Mouse (Mus musculus) hindbrain, embryonic 11.5 days (tissue): ENCODE results near the gene Ppp1r21. TPM values are rescaled to one million over a fixed set of nuclear protein-coding genes. Genes with fewer than 3 reads are reported as not detected.
A peak's percentile ranks its signal among the peaks of the same experiment; 100 is the strongest.

ENCODE experiments used
- ATAC-seq: fragments of 200-750 bp; cut with Nextera tagmentation; 2 replicates; pipeline ENCODE4 v1.8.0; 2017; ENCODE audit warnings: mild to moderate bottlenecking, moderate TSS enrichment, moderate library complexity; ENCODE audit not compliant: low FRiP score
- DNase-seq: peaks from one replicate; pipeline ENCODE4 v3.0.0-alpha.2; 2015; ENCODE audit warnings: low spot score
- H3K27ac ChIP-seq: fragments of 300-500 bp; sonication (generic); 2 replicates; pipeline ENCODE4 v1.5.1; 2014; ENCODE audit warnings: mild to moderate bottlenecking, low read depth, low read length
- H3K27me3 ChIP-seq: fragments of 300-500 bp; sonication (generic); 2 replicates; pipeline ENCODE4 v1.6.1; 2014; ENCODE audit warnings: mild to moderate bottlenecking, low read length, moderate library complexity, mixed read lengths; ENCODE audit not compliant: control insufficient read depth, insufficient read depth
- H3K36me3 ChIP-seq: fragments of 300-500 bp; sonication (generic); 2 replicates; pipeline ENCODE4 v1.6.1; 2014; ENCODE audit warnings: mild to moderate bottlenecking, low read length, moderate library complexity, mixed read lengths; ENCODE audit not compliant: control insufficient read depth, insufficient read depth
- H3K4me1 ChIP-seq: fragments of 300-500 bp; sonication (generic); replicated peaks from 2 replicates; pipeline ENCODE4 v1.6.1; 2014; ENCODE audit warnings: low read length, mixed read lengths; ENCODE audit not compliant: control insufficient read depth, insufficient read depth
- H3K4me2 ChIP-seq: fragments of 300-500 bp; sonication (generic); replicated peaks from 2 replicates; pipeline ENCODE4 v1.6.1; 2014; ENCODE audit warnings: mild to moderate bottlenecking, low read depth, low read length
- H3K4me3 ChIP-seq: fragments of 300-500 bp; sonication (generic); 2 replicates; pipeline ENCODE4 v1.5.1; 2014; ENCODE audit warnings: low read depth, low read length
- H3K9ac ChIP-seq: fragments of 300-500 bp; sonication (generic); 2 replicates; pipeline ENCODE4 v1.6.1; 2014; ENCODE audit warnings: low read depth, low read length
- H3K9me3 ChIP-seq: fragments of 300-500 bp; sonication (generic); 2 replicates; pipeline ENCODE4 v1.6.1; 2016; ENCODE audit warnings: low read length; ENCODE audit not compliant: control insufficient read depth
- WGBS: fragments of 180-500 bp; shearing (Covaris S2); extraction: QIAGEN DNeasy Blood & Tissue Kit; methylation state at CpG from one replicate; pipeline ENCODE4 v1.1.7; 2014; 5-methylcytosine and 5-hydroxymethylcytosine counted together
- polyA plus RNA-seq: library from polyadenylated mRNA; unstranded; fragments of >200 nt; fragmentation: Nextera tagmentation; extraction: Ambion mirVana; gene quantifications from 2 replicates; pipeline ENCODE4 v1.2.1, GENCODE M21; 2014

Ppp1r21 gene
- 25.4 and 28.6 TPM in 2 replicates for polyA plus RNA-seq

- WGBS: 10% methylated on average over 32 of the region's 49 CpGs
- ATAC-seq: peak; percentile 97
- Histone ChIP-seq H3K27ac (peak within 1 kb of the TSS; percentile 87), H3K9ac (peak within 1 kb of the TSS; percentile 73), H3K9me3 (no peaks in the 10 kb centered on the region), H3K27me3 (no peaks in the 10 kb centered on the region), H3K4me2 (peak within 1 kb of the TSS; percentile 71), H3K4me1 (0 out of 2 replicates have a peak, but pooled peaks cover 2% of the 10 kb centered on the region), H3K4me3 (peak within 1 kb of the TSS; percentile 70), H3K36me3 (no peaks in the 10 kb centered on the region)
- peak; percentile 98 for DNase-seq
These were observed at the start of gene Ppp1r21 for GRCm38 (mm10) chr17:88529519-88530235. Ppp1r21 (plus strand) TSS chr17:88530118.

- Histone ChIP-seq H3K9me3 (no peaks in the 10 kb centered on the region), H3K27ac (no peak overlapping the region), H3K36me3 (no peaks in the 10 kb centered on the region; the same call in 1 of the 2 replicates), H3K4me2 (no peak overlapping the region), H3K4me1 (no peaks in the 10 kb centered on the region), H3K4me3 (no peak overlapping the region), H3K27me3 (no peaks in the 10 kb centered on the region), H3K9ac (no peak overlapping the region)
- ATAC-seq (no peak), DNase-seq (no peak)
- 90% methylated on average over 10 of the region's 10 CpGs for WGBS
These were observed 49.5 kb upstream of the Ppp1r21 start for GRCm38 (mm10) chr17:88480369-88480768.

GRCm38 (mm10) chr17:88481062-88481461 is 48.9 kb upstream of the Ppp1r21 start:
- DNase-seq (no peak), ATAC-seq (no peak)
- H3K4me3 ChIP-seq: no peak overlapping the region
- WGBS: 90% methylated on average over 2 of the region's 2 CpGs
- no peaks in the 10 kb centered on the region for H3K4me1 ChIP-seq
- H3K27ac ChIP-seq: no peak overlapping the region
- no peaks in the 10 kb centered on the region; the same call in 1 of the 2 replicates for H3K36me3 ChIP-seq
- no peak overlapping the region for H3K9ac ChIP-seq
- no peaks in the 10 kb centered on the region for H3K27me3 ChIP-seq
- H3K4me2 ChIP-seq: no peak overlapping the region
- H3K9me3 ChIP-seq: no peaks in the 10 kb centered on the region

- DNase-seq (no peak), ATAC-seq (no peak)
- H3K4me1 ChIP-seq: no peaks in the 10 kb centered on the region
- no peaks in the 10 kb centered on the region; the same call in 1 of the 2 replicates for H3K36me3 ChIP-seq
- no peaks in the 10 kb centered on the region for H3K9me3 ChIP-seq
- H3K4me3 ChIP-seq: no peak overlapping the region
- no peak overlapping the region for H3K27ac ChIP-seq
- H3K9ac ChIP-seq: no peak overlapping the region
- H3K27me3 ChIP-seq: no peaks in the 10 kb centered on the region
- no peak overlapping the region for H3K4me2 ChIP-seq
- WGBS: 91% methylated on average over 3 of the region's 3 CpGs
These were observed 48.3 kb upstream of the Ppp1r21 start for GRCm38 (mm10) chr17:88481587-88481986.

DNA sequence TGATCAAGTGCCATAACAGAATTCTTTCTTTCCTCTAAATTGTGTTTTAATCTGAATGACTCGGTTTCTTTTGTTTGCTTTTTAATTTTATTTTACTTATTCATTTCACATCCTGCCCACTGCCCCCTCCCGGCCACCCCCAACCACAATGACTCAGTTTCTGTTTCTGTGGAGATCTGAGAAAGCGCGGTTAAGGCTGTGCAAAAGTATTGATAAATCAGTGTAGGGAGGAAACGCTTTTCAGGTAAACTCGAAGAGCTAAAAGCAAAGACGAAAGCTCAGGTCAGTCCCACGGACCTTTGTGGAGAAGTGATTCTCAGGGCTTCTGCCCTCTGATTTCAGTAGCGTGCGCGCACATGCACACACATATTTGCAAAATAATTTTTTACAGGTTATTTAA is 45.4 kb upstream of the Ppp1r21 start:
- no peak for ATAC-seq
- Histone ChIP-seq H3K9me3 (no peaks in the 10 kb centered on the region), H3K4me1 (no peaks in the 10 kb centered on the region), H3K27ac (no peak overlapping the region), H3K4me2 (no peak overlapping the region), H3K9ac (no peak overlapping the region), H3K4me3 (no peak overlapping the region), H3K27me3 (no peaks in the 10 kb centered on the region), H3K36me3 (no peaks in the 10 kb centered on the region)
- no peak for DNase-seq
- 94% methylated on average over 11 of the region's 11 CpGs for WGBS

- Histone ChIP-seq H3K9me3 (no peaks in the 10 kb centered on the region), H3K27ac (no peak overlapping the region), H3K4me2 (no peak overlapping the region), H3K4me1 (no peaks in the 10 kb centered on the region), H3K9ac (no peak overlapping the region), H3K36me3 (no peaks in the 10 kb centered on the region), H3K4me3 (no peak overlapping the region), H3K27me3 (no peaks in the 10 kb centered on the region)
- DNase-seq (no peak), ATAC-seq (no peak)
- WGBS: 88% methylated on average over 1 of the region's 1 CpGs
These were observed 45.0 kb upstream of the Ppp1r21 start for GRCm38 (mm10) chr17:88484951-88485350.

DNA sequence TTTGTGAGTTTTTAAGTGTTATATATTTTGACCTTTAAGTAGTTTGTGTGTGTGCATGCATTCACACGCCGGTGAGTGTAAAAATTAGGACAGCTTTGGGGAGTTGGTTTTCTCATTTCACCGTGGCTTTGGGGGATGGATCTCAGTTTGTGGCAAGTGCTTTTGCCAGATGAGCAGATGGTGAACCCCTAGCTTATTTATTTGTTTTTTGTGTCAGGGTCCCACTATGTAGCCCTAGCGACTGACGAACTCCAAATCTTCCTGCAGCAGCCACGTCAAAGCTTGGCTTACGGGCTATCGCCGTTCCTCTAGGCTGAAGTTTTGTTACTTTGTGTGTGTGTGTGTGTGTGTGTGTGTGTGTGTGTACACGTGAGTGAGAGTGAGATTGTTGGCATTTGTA is 39.4 kb upstream of the Ppp1r21 start:
- ATAC-seq (no peak), DNase-seq (no peak)
- no peaks in the 10 kb centered on the region for H3K36me3 ChIP-seq
- H3K27me3 ChIP-seq: no peaks in the 10 kb centered on the region
- H3K4me3 ChIP-seq: no peak overlapping the region
- no peak overlapping the region for H3K27ac ChIP-seq
- H3K9ac ChIP-seq: no peak overlapping the region
- no peak overlapping the region for H3K4me2 ChIP-seq
- no peaks in the 10 kb centered on the region; the same call in 1 of the 2 replicates for H3K4me1 ChIP-seq
- H3K9me3 ChIP-seq: no peaks in the 10 kb centered on the region
- WGBS: 90% methylated on average over 10 of the region's 10 CpGs

GRCm38 (mm10) chr17:88491366-88492106 is 38.4 kb upstream of the Ppp1r21 start:
- Histone ChIP-seq H3K4me1 (no peaks in the 10 kb centered on the region; the same call in 1 of the 2 replicates), H3K27ac (no peak overlapping the region), H3K36me3 (no peaks in the 10 kb centered on the region), H3K4me2 (no peak overlapping the region), H3K9me3 (no peaks in the 10 kb centered on the region), H3K4me3 (no peak overlapping the region), H3K27me3 (no peaks in the 10 kb centered on the region), H3K9ac (no peak overlapping the region)
- DNase-seq (no peak), ATAC-seq (no peak)
- WGBS: 94% methylated on average over 13 of the region's 13 CpGs
